Mouse (Mus musculus): Measurements from ENCODE around the gene Fez1. TPM values are rescaled to one million over a fixed set of nuclear protein-coding genes. Genes with fewer than 3 reads are reported as not detected.

Gene Fez1
- total and polyA plus RNA-seq, 3 experiments: not detected

GRCm38 (mm10) chr9:36856351-36856750, 34.7 kb downstream of the Fez1 start:
- Histone ChIP-seq H3K27ac (ENCODE audit: control insufficient read depth, low read depth, low read length) (no peak overlapping the region), H3K79me2 (ENCODE audit: control insufficient read depth, insufficient read depth, low read length, poor library complexity) (no peaks in the 10 kb centered on the region), H3K36me3 (ENCODE audit: control insufficient read depth in 1 of 2, insufficient read depth in 2 of 2, low read length in 2 of 2) (no peaks in the 10 kb centered on the region), H3K27me3 (ENCODE audit: control insufficient read depth in 1 of 2, insufficient read depth in 2 of 2, low read length in 2 of 2) (peaks cover 0 to 7% of the 10 kb centered on the region in 2 experiments; a peak in 3 of 4 replicates), H3K4me1 (ENCODE audit: control insufficient read depth in 1 of 2, insufficient read depth in 2 of 2, low read length in 2 of 2) (no peaks in the 10 kb centered on the region), H3K4me3 (ENCODE audit: control insufficient read depth in 1 of 2, insufficient read depth in 1 of 2, low read depth in 2 of 2, low read length in 2 of 2) (no peak overlapping the region), H3K9ac (ENCODE audit: control insufficient read depth, low read depth, low read length, poor library complexity, severe bottlenecking) (no peak overlapping the region), H3K9me3 (replicated peaks; ENCODE audit: insufficient read depth, low read length) (no peaks in the 10 kb centered on the region)
- DNase-seq (ENCODE audit: low read depth, low spot score): no peak
- no peak for TF ChIP-seq MYC (IDR thresholded peaks at IDR 0.05; ENCODE audit: low read depth, low read length)

GRCm38 (mm10) chr9:36857476-36858117, 35.9 kb downstream of the Fez1 start:
- Histone ChIP-seq H3K27ac (ENCODE audit: control insufficient read depth, low read depth, low read length) (no peak overlapping the region), H3K4me3 (ENCODE audit: control insufficient read depth in 1 of 2, insufficient read depth in 1 of 2, low read depth in 2 of 2, low read length in 2 of 2) (no peak overlapping the region), H3K9ac (ENCODE audit: control insufficient read depth, low read depth, low read length, poor library complexity, severe bottlenecking) (no peak overlapping the region), H3K4me1 (ENCODE audit: control insufficient read depth in 1 of 2, insufficient read depth in 2 of 2, low read length in 2 of 2) (no peaks in the 10 kb centered on the region), H3K27me3 (ENCODE audit: control insufficient read depth in 1 of 2, insufficient read depth in 2 of 2, low read length in 2 of 2) (peaks cover 6 to 7% of the 10 kb centered on the region in 2 experiments), H3K9me3 (replicated peaks; ENCODE audit: insufficient read depth, low read length) (no peaks in the 10 kb centered on the region), H3K36me3 (ENCODE audit: control insufficient read depth in 1 of 2, insufficient read depth in 2 of 2, low read length in 2 of 2) (no peaks in the 10 kb centered on the region), H3K79me2 (ENCODE audit: control insufficient read depth, insufficient read depth, low read length, poor library complexity) (no peaks in the 10 kb centered on the region)
- TF ChIP-seq GATA1 (IDR thresholded peaks at IDR 0.05; ENCODE audit: low read depth, low read length) (peak; percentile 23; the same call in 1 of the 2 replicates), KAT2A (conservative IDR thresholded peaks at IDR 0.05; ENCODE audit: low read depth, low read length) (no peak)
- DNase-seq (ENCODE audit: low read depth, low spot score): peak; percentile 5

GRCm38 (mm10) chr9:36858677-36859076, 37.0 kb downstream of the Fez1 start:
- DNase-seq (ENCODE audit: low read depth, low spot score): no peak
- H3K9me3 ChIP-seq (replicated peaks; ENCODE audit: insufficient read depth, low read length): no peaks in the 10 kb centered on the region
- no peak for TF ChIP-seq MEF2A (IDR thresholded peaks at IDR 0.05; ENCODE audit: extremely low read depth, insufficient replicate concordance, low read depth, low read length, poor library complexity, severe bottlenecking)
- TF ChIP-seq CTCF (IDR thresholded peaks at IDR 0.05 in 2 of 3, conservative IDR thresholded peaks at IDR 0.05 in 1 of 3; ENCODE audit: control insufficient read depth in 1 of 3, insufficient read depth in 1 of 3, low read depth in 2 of 3, low read length in 3 of 3, poor library complexity in 1 of 3, severe bottlenecking in 1 of 3): no peak
- no peak for TF ChIP-seq MAX (IDR thresholded peaks at IDR 0.05; ENCODE audit: low read length)
- TF ChIP-seq MYC (IDR thresholded peaks at IDR 0.05; ENCODE audit: low read depth, low read length): no peak
- TF ChIP-seq RCOR1 (IDR thresholded peaks at IDR 0.05; ENCODE audit: low read depth, low read length): no peak
- TF ChIP-seq SMC3 (IDR thresholded peaks at IDR 0.05; ENCODE audit: low read depth, low read length): no peak
- no peak for TF ChIP-seq EP300 (IDR thresholded peaks at IDR 0.05; ENCODE audit: low read depth in 1 of 2, low read length in 2 of 2)
- TF ChIP-seq ZKSCAN1 (IDR thresholded peaks at IDR 0.05; ENCODE audit: low read depth, low read length): no peak
- no peak for TF ChIP-seq JUND (IDR thresholded peaks at IDR 0.05; ENCODE audit: low read depth, low read length)
- no peak for TF ChIP-seq MAZ (IDR thresholded peaks at IDR 0.05; ENCODE audit: low read depth, low read length)
- no peak for TF ChIP-seq MAFK (IDR thresholded peaks at IDR 0.05; ENCODE audit: borderline replicate concordance, low read depth, low read length)
- TF ChIP-seq TAL1 (IDR thresholded peaks at IDR 0.05; ENCODE audit: low read length): no peak
- TF ChIP-seq GATA1 (IDR thresholded peaks at IDR 0.05; ENCODE audit: low read depth, low read length): no peak
- TF ChIP-seq USF1 (IDR thresholded peaks at IDR 0.05; ENCODE audit: low read depth, low read length): no peak
- no peak overlapping the region for H3K9ac ChIP-seq (ENCODE audit: control insufficient read depth, low read depth, low read length, poor library complexity, severe bottlenecking)
- H3K27ac ChIP-seq (ENCODE audit: control insufficient read depth, low read depth, low read length): no peak overlapping the region
- no peaks in the 10 kb centered on the region for H3K79me2 ChIP-seq (ENCODE audit: control insufficient read depth, insufficient read depth, low read length, poor library complexity)
- no peaks in the 10 kb centered on the region for H3K4me1 ChIP-seq (ENCODE audit: control insufficient read depth in 1 of 2, insufficient read depth in 2 of 2, low read length in 2 of 2)
- H3K27me3 ChIP-seq (ENCODE audit: control insufficient read depth in 1 of 2, insufficient read depth in 2 of 2, low read length in 2 of 2): peaks cover 5 to 6% of the 10 kb centered on the region in 2 experiments
- no peak overlapping the region for H3K4me3 ChIP-seq (ENCODE audit: control insufficient read depth in 1 of 2, insufficient read depth in 1 of 2, low read depth in 2 of 2, low read length in 2 of 2)
- no peaks in the 10 kb centered on the region for H3K36me3 ChIP-seq (ENCODE audit: control insufficient read depth in 1 of 2, insufficient read depth in 2 of 2, low read length in 2 of 2)
